Comparison of ENCODE assay signal across 8 mouse cellular contexts in genomic region chr5:73344310-73344709, GRCm38 (mm10). TPM values are rescaled to one million over a fixed set of nuclear protein-coding genes. Genes with fewer than 3 reads are reported as not detected.
DNase-seq lines count a peak whose midpoint lies in the region; TF ChIP-seq lines count a peak whose summit lies in the region.

No protein-coding gene starts in this region.

- H3K36me3 ChIP-seq in MEL (ENCODE audit: control insufficient read depth in 1 of 2, insufficient read depth in 2 of 2, low read length in 2 of 2), result peaks cover 0 to 4% of the 10 kb centered on the region in 2 experiments; a peak in 1 of 4 replicates

- no peak overlapping the region for H3K4me3 ChIP-seq in MEL (ENCODE audit: control insufficient read depth in 1 of 2, insufficient read depth in 1 of 2, low read depth in 2 of 2, low read length in 2 of 2)

- H3K27ac ChIP-seq in MEL (ENCODE audit: control insufficient read depth, low read depth, low read length), result no peak overlapping the region

- no peak overlapping the region for H3K9ac ChIP-seq in MEL (ENCODE audit: control insufficient read depth, low read depth, low read length, poor library complexity, severe bottlenecking)

- no peaks in the 10 kb centered on the region for H3K79me2 ChIP-seq in MEL (ENCODE audit: control insufficient read depth, insufficient read depth, low read length, poor library complexity)

- no peak for TF ChIP-seq RAD21 in MEL (IDR thresholded peaks at IDR 0.05; ENCODE audit: low read depth, low read length)

- peaks cover 0 to 7% of the 10 kb centered on the region in 2 experiments; a peak in 1 of 4 replicates for H3K4me1 ChIP-seq in MEL (ENCODE audit: control insufficient read depth in 1 of 2, insufficient read depth in 2 of 2, low read length in 2 of 2)

- no peak for TF ChIP-seq EP300 in MEL (IDR thresholded peaks at IDR 0.05; ENCODE audit: low read depth in 1 of 2, low read length in 2 of 2)

- TF ChIP-seq CTCF in MEL (IDR thresholded peaks at IDR 0.05 in 2 of 3, conservative IDR thresholded peaks at IDR 0.05 in 1 of 3; ENCODE audit: control insufficient read depth in 1 of 3, insufficient read depth in 1 of 3, low read depth in 2 of 3, low read length in 3 of 3, poor library complexity in 1 of 3, severe bottlenecking in 1 of 3), result no peak

- no peaks in the 10 kb centered on the region for H3K9me3 ChIP-seq in MEL (replicated peaks; ENCODE audit: insufficient read depth, low read length)

- H3K27me3 ChIP-seq in MEL (ENCODE audit: control insufficient read depth in 1 of 2, insufficient read depth in 2 of 2, low read length in 2 of 2), result no peaks in the 10 kb centered on the region; a peak in 1 of 4 replicates

- no peak for TF ChIP-seq POLR2A in MEL (IDR thresholded peaks at IDR 0.05; ENCODE audit: control insufficient read depth in 1 of 2, insufficient read depth in 1 of 2, low read depth in 1 of 2, low read length in 2 of 2, poor library complexity in 1 of 2)

- intact Hi-C loops in gastrocnemius, postnatal 36 days (cut with DNase I), result no loop called here

- DNase-seq in gastrocnemius, postnatal 10 days, result peak; percentile 17
- no peak for DNase-seq in gastrocnemius, adult 8-10 months (ENCODE audit: low spot score in 2 of 2)
- peak; percentile 53 for DNase-seq in MEL (ENCODE audit: low read depth, low spot score)
- peak; percentile 75 to 80 for DNase-seq in frontal cortex, postnatal 14 days (ENCODE audit: low spot score in 2 of 2)
- DNase-seq in layer of hippocampus, postnatal 25 days (ENCODE audit: extremely low spot score in 1 of 2, low spot score in 1 of 2), result peak; percentile 29 to 46
- peak; percentile 78 for DNase-seq in right cerebral cortex, postnatal 25 days
- DNase-seq in gastrocnemius, postnatal 36 days, result no peak
- DNase-seq in B cell, adult 2 months, result no peak

TF ChIP-seq in MEL, 35 proteins besides CTCF, POLR2A, EP300 and RAD21:
- TF ChIP-seq MEF2A (IDR thresholded peaks at IDR 0.05; ENCODE audit: extremely low read depth, insufficient replicate concordance, low read depth, low read length, poor library complexity, severe bottlenecking), result no peak
- no peak for TF ChIP-seq TAL1 (IDR thresholded peaks at IDR 0.05; ENCODE audit: low read length)
- no peak for TF ChIP-seq CHD1 (IDR thresholded peaks at IDR 0.05; ENCODE audit: low read depth, low read length)
- no peak for TF ChIP-seq UBTF (IDR thresholded peaks at IDR 0.05; ENCODE audit: borderline replicate concordance, insufficient read depth, low read depth, low read length)
- TF ChIP-seq CHD2 (IDR thresholded peaks at IDR 0.05; ENCODE audit: low read length), result no peak
- no peak for TF ChIP-seq MXI1 (IDR thresholded peaks at IDR 0.05; ENCODE audit: low read depth, low read length)
- TF ChIP-seq MYC (IDR thresholded peaks at IDR 0.05; ENCODE audit: low read depth, low read length), result no peak
- TF ChIP-seq ZKSCAN1 (IDR thresholded peaks at IDR 0.05; ENCODE audit: low read depth, low read length), result no peak
- no peak for TF ChIP-seq POLR2AphosphoS2 (IDR thresholded peaks at IDR 0.05; ENCODE audit: low read length)

RNA-seq across cellular contexts. Expression of gene Ociad2, which starts 3.5 kb away (rescaled TPM):
- total RNA-seq in gastrocnemius, postnatal 10 days (2021), result 10 to 100 TPM; 33.0 to 36.0 TPM
- 10 to 100 TPM; 64.1 to 75.0 (median 65.4) TPM for total RNA-seq in gastrocnemius, adult 8-10 months (2022)
- 2.7 and 3.9 TPM in 2 replicates for total RNA-seq in MEL (2012; rRNA removed)
- 10 to 100 TPM in 1 of 2 experiments, not detected in 1; 11.0 TPM for polyA plus RNA-seq in MEL (2012; ENCODE audit: insufficient read depth in 1 of 2, insufficient read length in 2 of 2, low read depth in 1 of 2, low replicate concordance in 2 of 2, missing spikeins in 1 of 2)
- 100 to 1,000 TPM; 122 to 128 TPM for total RNA-seq in layer of hippocampus, postnatal 25 days (2021)
- total RNA-seq in gastrocnemius, postnatal 36 days (2021), result 10 to 100 TPM; 48.8 to 50.9 TPM

RNA-seq across cellular contexts. Expression of gene Ociad1, which starts 51.7 kb away (rescaled TPM):
- total RNA-seq in gastrocnemius, postnatal 10 days (2021), result 100 to 1,000 TPM; 176 to 185 TPM
- total RNA-seq in gastrocnemius, adult 8-10 months (2022), result 100 to 1,000 TPM; 134 to 158 (median 146) TPM
- total RNA-seq in MEL (2012; rRNA removed), result 103 and 110 TPM in 2 replicates
- polyA plus RNA-seq in MEL (2012; ENCODE audit: insufficient read depth in 1 of 2, insufficient read length in 2 of 2, low read depth in 1 of 2, low replicate concordance in 2 of 2, missing spikeins in 1 of 2), result 100 to 1,000 TPM in 1 of 2 experiments, not detected in 1; 221 TPM
- 100 to 1,000 TPM; 454 to 476 TPM for total RNA-seq in layer of hippocampus, postnatal 25 days (2021)
- 100 to 1,000 TPM; 134 to 143 TPM for total RNA-seq in gastrocnemius, postnatal 36 days (2021)

Comparison
In these comparisons a context has a peak if more than half of its experiments do, and no peak if none do; other contexts are left out.
1. DNase-seq: peak in gastrocnemius, postnatal 10 days (single experiment), MEL (single experiment), frontal cortex, postnatal 14 days (2 of 2), layer of hippocampus, postnatal 25 days (2 of 2) and right cerebral cortex, postnatal 25 days (single experiment); none in gastrocnemius, adult 8-10 months (0 of 2), gastrocnemius, postnatal 36 days (0 of 2) and B cell, adult 2 months (0 of 2).